Mouse (Mus musculus) layer of hippocampus, postnatal 10 days (tissue): ENCODE results near the gene Clybl. TPM values are rescaled to one million over a fixed set of nuclear protein-coding genes. Genes with fewer than 3 reads are reported as not detected.

Experiments
- DNase-seq, 2 experiments: peaks; one replicate each; pipeline ENCODE4 v3.0.0; 2021; ENCODE audit warnings: low spot score in 2 of 2
- total RNA-seq, 2 experiments: library from RNA; stranded (reverse); gene quantifications; 2 replicates each; pipeline ENCODE4 v1.2.3; 2021

The Clybl gene
- total RNA-seq, 2 experiments from 2014 or later: 22.5 to 24.1 TPM

DNA sequence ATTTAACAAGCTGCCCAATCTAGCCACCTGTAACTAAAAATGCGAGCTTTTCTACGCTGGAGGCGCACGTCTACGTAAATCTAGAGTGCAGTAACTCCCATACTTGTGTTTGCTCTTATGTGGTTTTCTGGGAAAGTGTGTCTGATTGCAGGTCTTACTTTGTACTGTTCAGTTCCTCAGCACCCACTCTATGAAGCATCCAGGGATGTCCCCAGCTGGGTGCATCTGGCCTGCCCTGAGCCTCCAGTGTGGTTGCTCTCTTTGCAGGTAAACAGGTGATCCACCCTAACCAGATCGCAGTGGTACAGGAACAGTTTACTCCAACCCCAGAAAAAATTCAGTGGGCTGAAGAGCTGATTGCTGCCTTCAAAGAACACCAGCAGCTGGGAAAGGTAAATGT lies 202.4 kb downstream of the Clybl start:
- no peak for DNase-seq

DNA sequence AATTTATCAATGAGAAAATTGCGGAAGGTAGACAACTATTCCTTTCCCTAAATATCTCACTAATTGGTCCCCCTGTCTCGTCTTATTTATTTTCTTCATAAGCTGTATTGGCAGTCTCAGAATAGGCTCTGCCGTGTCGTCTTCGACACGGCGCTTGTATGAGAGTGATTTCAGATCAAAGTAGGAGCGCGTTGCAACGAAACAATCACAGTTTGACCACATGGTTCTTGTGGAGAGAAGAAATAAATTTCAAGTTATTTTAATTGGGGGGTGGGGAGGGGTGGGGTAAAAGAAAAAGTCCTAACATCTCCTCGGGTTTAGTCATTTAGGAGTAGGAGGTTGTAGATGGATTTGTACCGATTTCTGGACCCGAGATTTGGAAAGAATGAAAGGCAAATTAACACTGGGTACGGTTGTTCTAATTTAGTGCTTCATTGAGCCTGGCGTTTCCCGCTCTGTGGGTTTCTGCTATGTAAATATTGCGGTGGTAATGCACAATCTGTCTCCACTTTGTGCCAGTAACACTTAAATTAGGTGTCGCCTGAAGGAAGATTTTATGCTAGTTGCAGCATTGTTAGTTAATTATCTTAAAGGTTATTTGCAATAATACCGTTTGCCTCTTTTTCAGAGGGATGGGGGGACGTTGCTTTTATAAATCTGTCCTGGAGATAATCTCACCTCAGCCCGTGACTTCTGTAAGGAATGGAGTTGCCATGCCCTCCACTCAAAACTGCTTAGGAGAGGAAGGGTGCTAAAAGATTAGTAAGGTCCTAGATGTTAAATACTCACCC lies 203.1 kb downstream of the Clybl start:
- no peak for DNase-seq

DNA sequence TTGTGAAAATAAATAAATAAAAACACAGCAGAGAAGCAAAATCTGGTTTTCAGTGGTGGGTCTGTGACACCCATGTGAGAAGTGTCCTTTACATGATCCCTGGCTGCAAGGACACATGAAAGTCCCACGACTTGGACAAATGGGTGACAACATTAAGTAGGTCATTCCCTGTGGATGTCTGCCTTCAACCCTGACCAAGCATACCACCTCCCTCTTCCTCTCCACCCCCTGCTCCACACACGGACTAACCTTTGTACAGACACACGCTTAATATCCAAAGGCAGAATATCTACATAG lies 203.7 kb downstream of the Clybl start:
- DNase-seq: no peak

DNA sequence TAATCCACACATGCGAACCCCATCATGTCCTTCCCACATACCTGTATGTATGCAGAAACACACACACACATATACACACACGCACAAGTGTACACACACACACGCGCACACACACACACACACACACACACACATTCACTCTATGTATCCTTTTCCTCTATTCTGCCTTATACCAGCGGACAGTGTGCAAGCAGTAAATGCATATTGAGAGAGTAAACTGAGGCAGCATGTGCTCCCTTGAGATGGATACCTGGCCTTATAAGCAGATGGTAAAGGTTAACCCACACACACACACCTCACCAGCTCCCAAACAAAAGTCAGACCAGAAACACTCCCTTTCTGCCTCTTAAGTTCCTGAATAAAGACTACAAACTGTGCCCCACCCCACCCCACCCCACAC lies 204.3 kb downstream of the Clybl start:
- DNase-seq: no peak

DNA sequence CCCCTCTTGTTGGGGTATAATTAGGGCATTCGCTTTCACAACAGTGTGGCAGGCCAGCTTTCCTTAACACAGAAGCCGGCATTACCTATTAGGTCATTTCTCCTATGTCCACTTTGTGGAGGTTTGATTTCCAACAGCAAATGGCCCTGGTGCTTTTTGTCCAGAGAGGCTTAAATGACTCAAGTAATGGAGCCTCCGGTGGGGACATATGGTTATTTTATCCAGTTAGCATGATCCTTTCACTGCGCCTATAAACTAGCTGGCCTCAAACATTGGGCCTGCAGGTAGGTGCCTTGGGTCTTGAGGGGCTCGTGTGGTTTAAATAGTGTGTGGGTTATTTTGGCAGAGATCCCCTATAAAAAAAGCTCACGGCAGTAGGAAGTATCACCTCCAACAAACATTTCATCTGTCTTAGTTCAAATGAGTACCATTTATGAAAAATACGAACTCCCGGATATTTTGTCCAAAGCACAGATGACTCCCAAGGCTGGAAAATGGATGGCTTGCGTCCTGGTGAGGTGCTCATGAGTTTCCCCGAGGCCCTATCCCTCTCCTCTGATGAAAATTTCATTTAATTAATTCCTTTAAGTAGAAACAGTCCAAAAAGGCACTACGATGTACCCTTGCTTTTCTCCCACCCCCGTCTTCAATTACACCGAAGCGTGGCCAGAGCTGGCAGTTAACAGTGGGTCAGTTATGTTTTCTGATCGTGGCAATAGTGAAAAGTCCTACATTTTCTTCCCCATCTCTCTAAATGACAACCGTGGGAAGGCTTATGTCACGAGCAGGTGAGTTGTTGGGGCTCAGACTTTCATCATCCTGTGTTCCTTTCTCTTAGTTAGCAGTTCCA lies 205.0 kb downstream of the Clybl start:
- no peak for DNase-seq

DNA sequence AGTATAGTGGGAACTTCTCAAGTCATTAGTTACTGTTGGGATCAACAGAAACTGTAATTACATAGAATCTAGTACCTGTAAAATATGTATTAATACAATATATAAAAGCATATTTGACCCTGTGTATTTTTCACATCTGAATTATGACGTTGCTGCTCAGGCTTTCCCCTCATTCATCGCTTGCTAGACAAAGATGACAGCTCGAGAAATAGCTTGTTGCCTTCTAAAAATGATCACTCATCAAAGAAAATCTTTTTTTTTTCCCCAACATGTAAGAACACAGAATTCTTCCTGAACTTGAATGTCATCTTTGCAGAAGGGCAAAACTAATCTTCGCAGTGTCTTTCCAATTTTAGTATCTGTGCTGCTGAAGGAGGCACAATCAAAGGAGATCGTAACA lies 206.3 kb downstream of the Clybl start:
- no peak for DNase-seq

DNA sequence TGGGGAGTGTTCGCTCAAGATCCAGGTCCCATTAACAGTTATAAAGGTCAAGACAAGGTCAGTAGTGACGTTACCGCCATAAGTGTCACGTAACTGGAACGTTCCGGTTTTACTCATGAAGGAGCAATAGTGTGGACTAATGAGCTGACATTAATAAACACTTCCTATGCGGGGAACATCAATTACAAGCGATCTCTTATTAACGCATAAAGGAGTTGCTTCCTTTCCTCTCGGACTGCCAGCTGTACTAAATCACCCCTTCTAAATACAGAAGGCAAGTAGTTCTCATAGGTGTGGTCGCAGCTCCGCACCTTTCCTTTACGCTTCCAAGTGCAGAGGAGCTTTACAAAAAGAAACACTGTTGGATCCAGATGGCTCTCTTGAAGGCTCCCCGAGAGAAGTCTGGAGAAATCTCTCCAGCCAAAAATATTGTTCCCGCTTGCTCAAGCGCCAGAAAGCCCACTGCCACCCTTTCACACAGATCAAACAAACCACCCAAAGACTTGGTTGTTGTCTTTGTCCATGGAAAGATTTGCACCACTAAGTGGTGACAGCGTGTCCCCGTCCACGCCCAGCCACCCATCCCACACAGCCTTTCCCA lies 207.0 kb downstream of the Clybl start:
- no peak for DNase-seq

DNA sequence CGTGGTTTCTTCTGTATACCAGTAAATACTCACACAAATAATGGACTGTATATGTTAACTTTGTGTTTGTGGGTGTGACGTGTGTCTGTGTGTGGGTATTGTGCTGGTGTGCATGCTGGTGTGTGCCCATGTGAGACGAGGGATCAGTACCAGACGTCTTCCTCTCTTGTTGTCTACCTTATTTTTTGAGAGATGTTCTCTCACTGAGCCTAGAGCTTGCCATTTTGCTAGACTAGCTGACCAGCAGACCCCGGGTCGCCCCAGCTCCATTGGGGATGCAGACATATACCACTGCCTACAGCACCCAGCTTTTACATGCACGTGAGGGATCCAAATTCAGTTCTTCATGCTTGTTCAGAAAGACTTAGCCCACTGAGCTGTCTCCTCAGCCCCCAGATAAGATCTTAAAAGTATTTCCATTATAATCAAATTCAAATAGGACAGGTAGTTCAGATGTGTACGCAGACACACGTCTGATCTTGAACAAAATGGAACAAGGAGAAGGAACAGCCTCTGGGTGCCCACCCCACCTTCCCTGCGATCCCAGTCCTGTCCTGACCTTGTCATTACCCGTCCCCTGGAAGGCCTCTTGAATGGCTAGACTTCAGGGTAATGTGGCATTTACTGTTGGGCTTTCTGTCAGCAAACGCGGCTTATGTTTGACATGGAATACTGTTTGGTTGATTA lies 208.3 kb downstream of the Clybl start:
- no peak for DNase-seq

DNA sequence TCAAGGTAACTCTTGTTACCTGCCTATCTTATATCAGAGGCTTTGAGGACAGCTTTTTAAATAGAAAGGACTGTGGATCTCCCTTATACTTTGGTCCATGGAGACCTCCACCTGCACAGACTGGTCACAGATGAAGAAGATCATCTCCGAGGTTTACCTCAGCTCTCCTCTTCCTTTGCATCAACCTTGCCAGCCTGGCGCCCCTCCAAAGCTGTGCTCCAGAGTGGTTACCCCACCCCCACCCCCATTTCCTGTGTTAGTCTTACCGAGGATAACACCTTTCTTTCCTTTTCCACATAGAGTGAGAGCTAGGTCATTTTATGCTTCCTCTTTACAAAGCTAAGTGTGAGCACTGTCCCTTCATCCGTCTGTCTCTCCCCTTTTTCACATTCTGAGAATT lies 209.4 kb downstream of the Clybl start:
- no peak for DNase-seq

DNA sequence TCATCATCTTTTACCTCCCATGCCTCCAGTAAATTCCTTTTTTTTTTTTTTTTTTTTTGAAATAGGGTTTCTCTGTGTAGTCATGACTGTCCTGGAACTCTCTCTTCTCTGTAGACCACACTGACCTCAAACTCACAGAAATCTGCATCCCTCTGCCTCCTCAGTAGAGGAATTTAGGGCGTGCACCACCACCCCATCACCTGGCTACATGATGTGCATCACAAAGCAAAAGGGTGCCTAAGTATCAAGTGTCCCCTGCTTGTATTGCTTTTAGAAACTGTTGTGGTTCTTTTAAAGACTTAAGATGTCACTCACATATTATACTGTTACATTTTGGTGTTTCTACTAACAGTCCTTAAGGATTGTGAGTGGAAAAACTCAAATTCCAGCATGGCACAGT lies 211.6 kb downstream of the Clybl start:
- no peak for DNase-seq

DNA sequence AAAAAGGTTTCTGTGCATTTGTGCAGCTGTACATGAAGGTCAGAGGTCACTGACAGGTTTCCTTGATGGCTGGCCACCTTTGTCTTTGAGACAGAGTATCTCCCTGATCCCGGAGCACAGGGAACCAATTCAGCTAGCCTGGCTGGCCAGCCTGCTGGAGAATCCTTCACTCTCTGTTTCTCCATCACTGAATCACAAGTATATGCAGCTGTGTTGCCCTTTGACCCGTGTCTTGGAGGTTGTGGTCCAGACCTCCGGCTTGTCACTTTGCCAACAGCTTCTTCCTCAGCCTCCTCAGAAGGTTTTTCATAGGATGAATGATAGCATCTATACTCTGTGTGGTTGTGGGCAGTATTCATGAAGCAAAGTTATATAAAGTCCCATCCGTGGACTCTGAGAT lies 217.2 kb downstream of the Clybl start:
- DNase-seq: no peak

DNA sequence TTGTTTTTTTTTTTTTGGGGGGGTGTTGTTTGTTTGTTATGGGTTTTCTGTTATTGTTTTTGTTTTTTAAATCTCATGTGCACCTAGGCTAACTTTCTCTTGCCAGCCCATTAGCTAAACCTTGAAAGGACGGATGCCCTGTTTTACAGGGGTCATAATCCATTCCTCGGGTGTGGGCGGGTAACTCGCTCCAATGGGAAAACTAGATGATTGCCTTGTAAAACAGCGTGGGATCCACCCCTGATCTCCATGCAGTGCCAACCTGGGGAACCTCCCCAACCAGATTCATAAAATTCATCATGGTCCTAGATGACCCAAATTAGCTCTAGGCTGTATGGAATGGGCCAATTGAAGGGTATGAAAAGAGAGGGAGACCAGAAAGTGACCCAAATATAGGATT lies 218.4 kb downstream of the Clybl start:
- DNase-seq: no peak

DNA sequence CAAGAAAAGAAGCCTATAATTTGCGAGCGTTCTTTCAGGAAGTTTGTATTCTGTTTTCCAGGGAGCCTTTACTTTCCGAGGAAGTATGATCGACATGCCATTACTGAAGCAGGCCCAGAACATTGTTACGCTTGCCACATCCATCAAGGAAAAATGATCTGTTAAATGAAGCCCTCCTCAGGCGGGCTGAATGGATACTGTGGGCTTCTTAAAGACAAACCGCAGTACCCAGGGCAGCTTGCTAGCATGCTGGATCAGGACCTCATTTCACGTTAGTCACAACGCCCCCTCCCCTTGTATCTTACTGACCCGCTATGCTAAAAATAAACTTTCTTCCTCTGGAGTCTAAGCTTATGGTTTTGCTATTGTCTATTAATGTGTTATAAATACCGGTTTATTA lies 220.4 kb downstream of the Clybl start:
- DNase-seq: no peak

DNA sequence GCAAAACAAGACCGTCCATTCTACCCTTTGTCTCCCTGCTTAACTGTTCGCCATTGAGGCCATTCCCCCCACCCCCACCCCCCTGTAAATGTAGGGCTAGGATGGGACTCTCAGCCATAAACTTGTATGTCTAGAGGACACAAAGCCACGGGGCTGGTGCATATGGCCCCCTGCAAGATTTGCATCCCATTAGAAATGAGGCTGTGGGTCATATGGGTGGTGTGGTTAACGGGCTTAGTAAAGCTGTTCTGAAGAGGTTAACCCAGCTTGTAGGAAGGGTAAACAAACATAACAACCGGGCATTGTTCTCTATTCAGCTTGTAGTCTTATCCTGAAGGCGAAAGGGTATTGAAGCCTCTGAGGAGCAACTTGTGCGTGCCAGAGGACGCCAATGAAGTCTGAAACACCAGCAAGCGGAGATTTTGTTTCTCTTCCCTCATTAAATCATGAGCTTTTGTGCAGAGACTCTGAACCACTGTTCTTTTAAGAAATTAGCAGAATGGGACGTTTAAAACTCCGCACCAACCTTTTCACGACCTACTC lies 221.3 kb downstream of the Clybl start:
- DNase-seq: no peak

DNA sequence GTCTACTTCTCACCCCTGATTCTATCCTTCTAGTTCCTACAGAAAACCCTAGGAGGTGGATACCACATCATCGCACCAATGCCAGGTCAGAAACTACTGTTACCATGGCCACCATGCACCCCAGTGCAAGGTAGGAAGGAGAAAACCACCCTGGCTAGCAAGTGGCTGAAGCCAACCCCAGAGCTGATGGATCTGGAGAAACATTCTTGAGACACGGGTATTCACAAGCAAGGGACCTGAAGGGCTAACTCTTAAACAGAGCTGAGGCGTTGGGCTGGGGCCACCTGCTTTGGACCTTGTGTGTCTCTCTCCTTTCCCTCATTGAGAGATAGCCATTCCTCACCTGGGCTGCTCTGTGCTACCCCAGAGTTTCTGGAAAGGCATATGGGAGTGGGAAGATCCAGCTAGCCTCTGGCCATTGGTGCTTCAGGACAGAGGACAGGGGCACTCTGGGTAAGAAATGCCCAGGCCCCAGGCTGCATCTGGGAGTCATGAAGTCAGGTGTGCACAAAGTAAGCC lies 222.0 kb downstream of the Clybl start:
- no peak for DNase-seq

DNA sequence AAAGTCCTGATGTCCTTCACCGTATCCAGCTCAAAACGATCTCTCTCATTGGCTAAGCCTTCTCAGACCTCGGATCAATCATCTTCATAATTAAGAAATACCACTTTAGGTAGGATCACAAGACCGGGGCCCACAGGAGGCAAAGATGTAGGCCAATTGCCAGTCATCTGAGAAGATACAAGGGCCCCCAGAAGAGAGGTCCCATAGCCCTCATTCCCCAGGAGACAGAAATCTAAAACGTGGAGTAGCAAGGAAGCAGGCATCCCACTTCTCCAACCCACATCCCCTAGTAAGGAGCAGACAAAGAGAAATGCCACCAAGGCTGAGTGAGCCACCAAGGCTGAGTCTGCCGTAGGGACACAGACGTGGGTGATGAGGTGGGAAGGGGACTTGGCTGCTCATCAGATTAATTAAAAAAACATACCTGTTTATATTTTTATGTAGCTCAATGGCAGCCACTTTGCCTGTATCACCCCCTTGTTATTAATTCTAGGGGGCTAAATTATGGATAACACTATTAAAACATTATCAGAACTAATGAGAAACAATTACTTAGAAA lies 223.2 kb downstream of the Clybl start:
- DNase-seq: no peak

DNA sequence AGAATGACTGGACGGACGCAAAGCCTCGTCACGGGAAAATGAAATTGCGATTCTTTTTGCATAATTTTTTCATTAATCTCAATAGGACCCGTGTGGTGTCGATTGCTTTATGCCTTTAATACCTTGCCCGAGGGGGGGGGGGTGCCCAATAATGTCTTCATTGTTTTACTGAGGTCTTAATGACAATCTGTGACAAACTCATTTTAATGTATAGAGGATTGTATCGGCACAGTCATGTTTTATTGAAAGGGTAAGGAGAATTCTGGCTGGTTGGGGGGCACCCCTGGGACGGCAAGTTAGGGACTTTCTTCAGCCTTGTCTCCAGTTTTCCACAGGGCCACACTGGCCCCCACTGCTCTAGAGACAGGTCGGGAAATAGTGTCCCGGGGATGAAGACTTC lies 223.7 kb downstream of the Clybl start:
- no peak for DNase-seq

DNA sequence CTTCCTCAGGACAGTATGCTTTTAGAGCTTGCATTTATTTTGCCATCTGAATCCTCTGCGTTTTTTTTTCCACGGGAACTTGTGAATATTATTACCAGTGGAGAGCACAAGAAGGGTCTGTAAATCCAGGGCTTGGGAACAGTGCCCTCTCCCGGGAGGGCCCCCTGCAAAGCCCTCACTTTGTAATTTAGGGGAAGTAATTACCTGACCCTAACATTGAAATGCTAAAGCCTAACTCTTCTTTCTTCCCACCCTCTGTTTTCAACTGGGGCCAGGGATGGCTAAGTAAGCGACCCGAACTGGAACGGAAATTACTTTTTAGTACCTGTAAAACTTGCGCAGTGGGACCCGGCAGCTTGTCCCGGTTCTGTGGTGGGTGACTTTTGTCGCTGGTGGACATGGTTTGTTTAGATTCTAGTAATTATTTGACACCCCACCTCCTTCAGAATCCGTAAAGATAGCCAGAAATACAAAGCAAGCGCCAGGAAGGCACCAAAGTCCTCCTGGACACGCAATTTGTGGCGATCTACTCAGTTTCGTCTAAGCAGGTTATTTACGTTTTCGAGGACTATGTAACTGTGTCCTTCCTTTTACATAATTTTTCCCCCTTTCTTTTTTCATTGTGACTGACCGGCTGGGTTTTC lies 224.5 kb downstream of the Clybl start:
- DNase-seq: no peak

DNA sequence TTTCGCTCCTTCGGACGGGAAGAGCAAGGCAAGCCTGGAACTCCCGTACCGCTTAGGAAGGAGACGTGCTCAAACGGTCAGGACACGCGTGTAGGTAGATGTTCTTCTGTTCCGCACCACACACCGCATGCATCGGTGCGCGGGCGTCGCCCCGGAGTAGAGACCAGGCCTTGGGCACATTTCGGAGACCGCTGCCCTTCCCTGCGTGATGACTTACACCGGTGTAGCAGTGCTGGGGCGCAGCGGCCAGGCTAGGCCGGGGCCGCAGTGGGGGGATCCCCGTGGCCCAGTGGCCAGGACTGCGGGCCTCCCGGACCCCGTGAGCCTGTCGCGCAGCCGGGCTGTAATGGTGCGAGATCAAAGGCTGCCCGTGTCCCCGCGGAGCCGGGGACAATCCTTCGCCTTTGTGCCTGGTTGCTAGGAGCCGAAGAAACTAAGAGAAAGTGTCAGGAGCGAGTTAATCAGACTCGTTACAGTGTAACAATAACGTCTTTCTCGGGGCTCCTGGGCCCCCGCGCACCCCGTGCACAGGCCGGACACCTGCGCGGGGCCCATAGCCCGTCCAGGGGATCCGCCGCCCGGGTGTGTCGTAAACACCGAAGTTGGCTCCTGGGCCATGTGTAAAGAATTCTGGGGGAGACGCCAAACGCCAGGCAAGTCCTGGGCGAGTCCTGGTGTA lies 225.2 kb downstream of the Clybl start:
- DNase-seq: peak; percentile 36 to 49
